Mouse (Mus musculus): ENCODE measurements around the gene Cracr2b.

Gene Cracr2b

GRCm38 (mm10) chr7:141470637-141470944, 9.7 kb downstream of the Cracr2b start:
- no peak for DNase-seq

GRCm38 (mm10) chr7:141471236-141471635, 10.3 kb downstream of the Cracr2b start:
- no peak for DNase-seq

GRCm38 (mm10) chr7:141472226-141472625, 11.3 kb downstream of the Cracr2b start:
- no peak for DNase-seq

- DNase-seq = peak in 1 of 2 experiments; percentile 22
Observed at GRCm38 (mm10) chr7:141472763-141473162, 11.9 kb downstream of the Cracr2b start.

GRCm38 (mm10) chr7:141474160-141474559, 13.3 kb downstream of the Cracr2b start:
- DNase-seq = peak in 1 of 2 experiments; percentile 12

GRCm38 (mm10) chr7:141475011-141475804, 14.3 kb downstream of the Cracr2b start, which contains the start of the genes Polr2l and Tspan4:
Gene Polr2l (minus strand): TSS chr7:141475132.
Gene Tspan4 (plus strand): TSS chr7:141475240.
- DNase-seq = peak; percentile 93 to 94

- DNase-seq = peak in 1 of 2 experiments; percentile 49
Observed at GRCm38 (mm10) chr7:141475805-141476158, 14.9 kb downstream of the Cracr2b start.

- DNase-seq = peak; percentile 62 to 63
Observed at GRCm38 (mm10) chr7:141476226-141476980, 15.5 kb downstream of the Cracr2b start.

GRCm38 (mm10) chr7:141476981-141477370, 16.1 kb downstream of the Cracr2b start:
- DNase-seq = peak in 1 of 2 experiments; percentile 31

GRCm38 (mm10) chr7:141477578-141478269, 16.8 kb downstream of the Cracr2b start:
- DNase-seq = no peak

- DNase-seq = no peak
Observed at GRCm38 (mm10) chr7:141478270-141478748, 17.4 kb downstream of the Cracr2b start.

- DNase-seq = peak; percentile 86 to 89
Observed at GRCm38 (mm10) chr7:141480842-141481497, 20.1 kb downstream of the Cracr2b start.

- DNase-seq = peak; percentile 94 to 96
Observed at GRCm38 (mm10) chr7:141481498-141482401, 20.9 kb downstream of the Cracr2b start.

GRCm38 (mm10) chr7:141482531-141483024, 21.7 kb downstream of the Cracr2b start:
- DNase-seq = peak; percentile 59 to 66

- DNase-seq = peak; percentile 28 to 51
Observed at GRCm38 (mm10) chr7:141483114-141483653, 22.3 kb downstream of the Cracr2b start.

- DNase-seq = peak; percentile 62 to 70
Observed at GRCm38 (mm10) chr7:141484186-141485120, 23.6 kb downstream of the Cracr2b start.

- no peak for DNase-seq
Observed at GRCm38 (mm10) chr7:141485186-141485585, 24.3 kb downstream of the Cracr2b start.

- DNase-seq = peak; percentile 99
Observed at GRCm38 (mm10) chr7:141485606-141486005, 24.7 kb downstream of the Cracr2b start.

GRCm38 (mm10) chr7:141486239-141486638, 25.3 kb downstream of the Cracr2b start:
- peak in 1 of 2 experiments; percentile 40 for DNase-seq

- DNase-seq = peak; percentile 57 to 61
Observed at GRCm38 (mm10) chr7:141487141-141487540, 26.2 kb downstream of the Cracr2b start.

All from cerebellum, postnatal 10 days (tissue).